In genomic region chr11:54354595-54355563, GRCm38 (mm10) we compare ENCODE assay signal across 9 mouse cellular contexts. TPM values are rescaled to one million over a fixed set of nuclear protein-coding genes. Genes with fewer than 3 reads are reported as not detected.
A peak's percentile ranks its signal among the peaks of the same experiment; 100 is the strongest.
DNase-seq lines count a peak whose midpoint lies in the region; ATAC-seq lines count a peak whose summit lies in the region.
"Had no signal": no experiment of that assay in that cellular context is flagged by ENCODE, and none has a peak within 500 bp of the region (broad histone marks: within the 10 kb centered on the region; RNA-seq: fewer than 3 reads in every experiment).

No protein-coding gene starts in this region.

- no peaks in the 10 kb centered on the region for H3K9me3 ChIP-seq in heart, embryonic 10.5 days
- H3K9me3 ChIP-seq in limb, embryonic 10.5 days (replicated peaks): no peaks in the 10 kb centered on the region
- H3K9me3 ChIP-seq in neural tube, embryonic 12.5 days: no peaks in the 10 kb centered on the region
- H3K9me3 ChIP-seq: embryonic facial prominence, embryonic 15.5 days had no signal

- no peak overlapping the region for H3K27ac ChIP-seq in heart, embryonic 10.5 days
- H3K27ac ChIP-seq in limb, embryonic 10.5 days: no peak overlapping the region
- no peak overlapping the region for H3K27ac ChIP-seq in neural tube, embryonic 12.5 days
- H3K27ac ChIP-seq: embryonic facial prominence, embryonic 15.5 days had no signal

- intact Hi-C loops in heart, postnatal 10 days (cut with DNase I): loop anchor here (1.0 to 5.0 kb wide), 3 partner anchors 48 to 182 kb away; no protein-coding TSS in a partner anchor

- H3K4me2 ChIP-seq in neural tube, embryonic 12.5 days (replicated peaks): no peak overlapping the region
- H3K4me2 ChIP-seq: embryonic facial prominence, embryonic 15.5 days had no signal

- 47% methylated on average over 15 of the region's 15 CpGs for WGBS in heart, embryonic 10.5 days
- WGBS in limb, embryonic 10.5 days: 49% methylated on average over 15 of the region's 15 CpGs
- 47% methylated on average over 15 of the region's 15 CpGs for WGBS in neural tube, embryonic 12.5 days

- H3K27me3 ChIP-seq in heart, embryonic 10.5 days (ENCODE audit: insufficient read depth, poor library complexity, severe bottlenecking): no peaks in the 10 kb centered on the region
- H3K27me3 ChIP-seq in limb, embryonic 10.5 days (ENCODE audit: low read depth, poor library complexity, severe bottlenecking): no peaks in the 10 kb centered on the region
- H3K27me3 ChIP-seq in neural tube, embryonic 12.5 days (replicated peaks): no peaks in the 10 kb centered on the region
- H3K27me3 ChIP-seq: embryonic facial prominence, embryonic 15.5 days had no signal

- peak; percentile 30 to 52 for DNase-seq in heart, postnatal 10 days
- DNase-seq in heart, embryonic 10.5 days (ENCODE audit: low spot score): no peak
- DNase-seq in ES-CJ7 (ENCODE audit: low read depth, low spot score): peak; percentile 74
- peak; percentile 65 for DNase-seq in cerebellum, adult 8-10 months
- peak; percentile 83 for DNase-seq in limb, embryonic 10.5 days (ENCODE audit: low spot score)
- DNase-seq in natural killer cell, adult 2 months (ENCODE audit: low spot score in 2 of 2): no peak

- H3K9ac ChIP-seq in neural tube, embryonic 12.5 days: no peak overlapping the region
- H3K9ac ChIP-seq: embryonic facial prominence, embryonic 15.5 days had no signal

- no peak overlapping the region for H3K4me3 ChIP-seq in heart, embryonic 10.5 days
- H3K4me3 ChIP-seq in limb, embryonic 10.5 days: no peak overlapping the region
- no peak overlapping the region for H3K4me3 ChIP-seq in neural tube, embryonic 12.5 days
- H3K4me3 ChIP-seq: embryonic facial prominence, embryonic 15.5 days had no signal

- no peaks in the 10 kb centered on the region for H3K36me3 ChIP-seq in heart, embryonic 10.5 days
- no peaks in the 10 kb centered on the region for H3K36me3 ChIP-seq in limb, embryonic 10.5 days
- H3K36me3 ChIP-seq in neural tube, embryonic 12.5 days: peaks cover 3% of the 10 kb centered on the region; the same call in 1 of the 2 replicates
- H3K36me3 ChIP-seq: embryonic facial prominence, embryonic 15.5 days had no signal

- ATAC-seq in granulocyte monocyte progenitor cell, adult 5-6 weeks (replicated peaks; ENCODE audit: poor library complexity, severe bottlenecking): peak; percentile 66
- ATAC-seq in neural tube, embryonic 12.5 days (ENCODE audit: low FRiP score, low read depth): peak; percentile 86

- H3K4me1 ChIP-seq in heart, embryonic 10.5 days: peaks cover 4% of the 10 kb centered on the region; the same call in 1 of the 2 replicates
- H3K4me1 ChIP-seq in limb, embryonic 10.5 days: peaks cover 16% of the 10 kb centered on the region
- peaks cover 13% of the 10 kb centered on the region for H3K4me1 ChIP-seq in neural tube, embryonic 12.5 days
- H3K4me1 ChIP-seq: embryonic facial prominence, embryonic 15.5 days had no signal

RNA-seq across cellular contexts. Expression of gene Meikin, which starts 15.6 kb away (rescaled TPM):
- total RNA-seq in heart, postnatal 10 days (2021): not detected
- polyA plus RNA-seq in heart, embryonic 10.5 days (2016; fragmentation: Nextera tagmentation; extraction: Ambion mirVana): not detected in 2 replicates
- total RNA-seq in granulocyte monocyte progenitor cell, adult 5-6 weeks (2014; fragmentation: Nextera tagmentation): not detected in 2 replicates
- not detected in 2 replicates for total RNA-seq in granulocyte monocyte progenitor cell, adult 5-6 weeks (2017)
- polyA plus RNA-seq in limb, embryonic 10.5 days (2016; fragmentation: Nextera tagmentation; extraction: Ambion mirVana): not detected in 2 replicates
- polyA plus RNA-seq in neural tube, embryonic 12.5 days (2016; fragmentation: Nextera tagmentation; extraction: Ambion mirVana): not detected in 2 replicates
- polyA plus RNA-seq: embryonic facial prominence, embryonic 15.5 days had no signal

RNA-seq across cellular contexts. Expression of gene Acsl6, which starts 51.3 kb away (rescaled TPM):
- under 1 TPM; 0.27 to 0.45 TPM for total RNA-seq in heart, postnatal 10 days (2021)
- 1.1 and 1.2 TPM in 2 replicates for polyA plus RNA-seq in heart, embryonic 10.5 days (2016; fragmentation: Nextera tagmentation; extraction: Ambion mirVana)
- total RNA-seq in granulocyte monocyte progenitor cell, adult 5-6 weeks (2014; fragmentation: Nextera tagmentation): not detected in 2 replicates
- total RNA-seq in granulocyte monocyte progenitor cell, adult 5-6 weeks (2017): not detected in 2 replicates
- 1.5 and 1.7 TPM in 2 replicates for polyA plus RNA-seq in limb, embryonic 10.5 days (2016; fragmentation: Nextera tagmentation; extraction: Ambion mirVana)
- 29.9 and 30.8 TPM in 2 replicates for polyA plus RNA-seq in neural tube, embryonic 12.5 days (2016; fragmentation: Nextera tagmentation; extraction: Ambion mirVana)

Comparison
In these comparisons a context has a peak if more than half of its experiments do, and no peak if none do; other contexts are left out.
1. DNase-seq: peak in heart, postnatal 10 days (2 of 2), ES-CJ7 (single experiment), cerebellum, adult 8-10 months (single experiment) and limb, embryonic 10.5 days (single experiment); none in heart, embryonic 10.5 days (single experiment) and natural killer cell, adult 2 months (0 of 2).
2. RNA of gene Acsl6, which starts 51.3 kb away (polyA plus RNA-seq): 29.9 to 30.8 TPM in neural tube, embryonic 12.5 days; 1.5 to 1.7 TPM in limb, embryonic 10.5 days and 1.1 to 1.2 TPM in heart, embryonic 10.5 days; every median in the first group is over 10 times any median in the second.